Mouse (Mus musculus): ENCODE results near the gene Exoc6b. TPM values are rescaled to one million over a fixed set of nuclear protein-coding genes. Genes with fewer than 3 reads are reported as not detected.
"Not testable (repeated sequence)": the region's sequence is repeated elsewhere in the genome, so short reads cannot be mapped to it uniquely, and the experiment has no call there.

Exoc6b gene
- polyA plus RNA-seq, 1 experiment from 2014 or later = 8.5 TPM

DNA sequence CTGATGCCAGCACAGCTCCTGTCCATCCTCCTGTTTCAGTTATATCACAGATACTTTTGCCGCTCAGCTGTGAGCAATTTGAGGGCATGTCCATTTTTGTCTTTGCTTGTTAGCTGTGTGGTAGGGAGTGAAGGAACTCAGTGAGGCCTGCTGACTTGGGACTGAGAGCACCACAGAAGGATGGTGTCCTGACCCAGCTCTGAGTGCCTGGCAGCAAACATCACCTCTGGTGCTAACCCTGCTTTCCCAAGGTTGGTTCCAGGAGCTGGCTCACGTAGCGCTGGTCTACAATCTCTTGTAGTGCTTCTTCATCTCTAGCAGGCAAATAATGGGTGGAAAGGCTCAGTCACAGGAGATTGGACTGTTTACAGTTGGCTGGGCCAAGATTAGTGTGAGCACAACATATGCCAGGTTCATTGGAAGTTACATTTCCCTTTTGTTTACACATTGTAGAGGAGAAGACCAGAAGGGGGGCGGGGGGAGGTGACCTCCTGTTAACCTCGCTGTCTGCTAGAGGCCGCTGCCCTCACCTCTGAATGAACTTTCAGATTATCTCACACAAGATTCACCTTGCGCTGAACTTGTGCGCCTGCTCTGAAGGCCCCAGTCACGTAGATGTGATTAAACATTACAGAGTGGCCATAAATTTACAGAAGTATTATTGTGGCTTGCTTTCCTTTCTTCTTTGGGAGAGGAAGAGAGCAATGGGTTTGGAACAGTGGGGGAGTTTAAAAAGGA, 428.8 kb downstream of the Exoc6b start:
- no peak for DNase-seq (ENCODE audit: low spot score)

DNA sequence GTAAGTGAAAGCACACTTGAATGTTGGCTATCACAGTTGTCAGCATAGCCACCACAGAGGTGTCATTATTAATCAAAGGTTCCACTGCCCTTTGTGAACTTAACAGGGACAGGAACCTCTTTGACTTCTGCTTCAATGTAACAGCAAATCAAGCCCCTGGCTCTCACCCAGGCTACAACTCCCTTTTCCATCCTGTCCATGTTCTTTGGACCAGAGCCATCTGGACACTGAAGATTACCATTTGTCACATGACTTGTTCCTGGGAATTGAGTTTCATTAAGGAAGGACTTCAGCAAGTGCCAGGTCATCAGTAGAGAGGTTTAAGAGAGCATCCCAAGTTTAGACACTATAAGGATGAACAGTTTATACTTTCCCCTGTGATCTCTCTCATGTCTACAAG, 431.1 kb downstream of the Exoc6b start:
- DNase-seq (ENCODE audit: low spot score) = no peak

DNA sequence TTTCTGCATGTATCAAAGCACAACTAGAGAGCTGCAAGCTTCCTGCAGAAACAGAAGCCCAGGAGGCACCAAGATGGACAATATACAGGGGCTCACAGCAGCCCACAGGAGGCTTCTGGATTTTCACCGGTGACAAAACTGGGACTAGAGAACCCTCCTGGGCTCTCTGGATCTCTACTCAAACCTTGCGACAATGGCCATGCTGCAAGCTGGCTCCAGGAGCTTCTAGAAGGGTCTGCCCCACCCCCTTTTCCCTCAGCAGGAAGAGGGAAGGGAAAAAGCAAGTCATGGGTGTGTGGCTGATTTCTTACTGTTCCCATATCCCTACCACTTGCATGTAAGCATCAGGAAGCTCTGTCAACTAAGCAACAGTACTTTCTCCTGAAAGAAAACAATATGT, 437.7 kb downstream of the Exoc6b start:
- no peak for DNase-seq (ENCODE audit: low spot score)

DNA sequence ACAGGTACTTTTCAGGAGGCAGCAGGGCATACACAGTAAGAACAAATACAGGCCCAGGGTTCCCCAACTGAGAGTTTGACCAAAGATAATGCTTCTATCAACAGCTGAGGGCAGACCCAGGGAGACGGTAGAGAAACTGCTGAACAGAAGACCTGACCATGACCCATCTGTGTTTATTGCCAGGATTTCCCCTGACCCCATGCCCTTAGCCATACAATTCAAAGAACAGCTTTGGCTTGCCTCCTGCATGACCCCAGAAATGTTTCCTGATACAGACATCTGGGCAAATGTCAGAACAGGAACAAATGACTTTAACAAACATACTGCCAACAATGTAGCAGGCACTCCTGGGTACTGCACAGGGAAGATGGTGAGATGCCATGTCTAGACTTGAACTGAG, 439.0 kb downstream of the Exoc6b start:
- no peak for DNase-seq (ENCODE audit: low spot score)

DNA sequence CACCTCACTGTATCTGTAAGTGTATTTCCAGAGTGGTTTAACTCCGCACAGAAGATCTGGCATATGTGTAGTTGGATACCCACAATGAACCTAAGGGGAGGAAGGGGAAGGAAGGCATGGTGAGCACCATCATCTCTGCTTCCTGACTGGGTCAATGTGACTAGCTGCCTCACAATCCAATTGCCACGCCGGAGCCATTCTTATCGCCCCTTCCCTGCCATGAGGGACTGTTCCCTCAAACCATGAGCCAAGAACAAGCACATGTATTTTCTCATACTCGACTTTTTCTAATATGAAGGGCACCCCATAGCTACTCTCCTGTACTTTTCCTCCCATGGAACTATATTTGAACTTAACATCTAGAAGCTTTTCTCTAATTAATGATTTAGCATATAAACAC, 440.5 kb downstream of the Exoc6b start:
- DNase-seq (ENCODE audit: low spot score) = no peak

DNA sequence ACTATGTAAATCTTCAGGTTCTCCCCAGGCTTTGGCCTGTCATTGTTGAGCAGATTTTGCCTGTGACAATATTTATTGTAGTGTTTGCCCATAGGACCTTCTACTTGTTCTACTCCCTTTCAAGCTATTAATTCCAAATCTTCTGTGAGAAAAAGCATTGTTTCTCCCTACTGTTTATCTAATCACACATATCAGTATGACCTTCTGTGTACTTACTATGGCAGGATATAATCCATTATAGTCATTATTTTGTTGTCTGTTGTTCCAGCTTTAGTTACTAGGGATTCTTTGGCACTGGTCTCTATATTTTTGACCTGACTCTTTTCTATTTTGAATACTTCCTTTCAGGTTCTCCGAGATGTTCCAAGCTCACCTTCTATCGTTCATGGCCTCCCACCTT, 442.9 kb downstream of the Exoc6b start:
- no peak for DNase-seq (ENCODE audit: low spot score)

DNA sequence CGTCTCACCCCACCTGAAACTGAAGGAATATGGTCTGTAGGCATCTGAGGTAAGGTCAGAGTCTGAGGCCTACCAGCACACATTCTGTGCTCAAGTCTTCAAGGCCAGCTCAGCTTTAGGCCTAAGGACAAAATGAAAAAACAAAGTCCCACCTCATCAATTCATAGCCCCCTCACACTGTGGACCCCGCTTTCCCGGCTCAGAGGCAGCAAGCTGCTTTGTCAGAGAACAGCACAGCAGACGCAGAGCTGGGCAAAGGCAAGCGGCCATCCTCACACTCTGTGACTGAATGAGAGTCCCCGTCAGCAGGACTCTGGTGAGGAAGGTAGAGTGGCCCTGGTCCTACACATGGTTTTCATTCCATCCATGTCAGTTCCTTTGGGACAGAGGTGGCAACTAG, 450.1 kb downstream of the Exoc6b start:
- no peak for DNase-seq (ENCODE audit: low spot score)

DNA sequence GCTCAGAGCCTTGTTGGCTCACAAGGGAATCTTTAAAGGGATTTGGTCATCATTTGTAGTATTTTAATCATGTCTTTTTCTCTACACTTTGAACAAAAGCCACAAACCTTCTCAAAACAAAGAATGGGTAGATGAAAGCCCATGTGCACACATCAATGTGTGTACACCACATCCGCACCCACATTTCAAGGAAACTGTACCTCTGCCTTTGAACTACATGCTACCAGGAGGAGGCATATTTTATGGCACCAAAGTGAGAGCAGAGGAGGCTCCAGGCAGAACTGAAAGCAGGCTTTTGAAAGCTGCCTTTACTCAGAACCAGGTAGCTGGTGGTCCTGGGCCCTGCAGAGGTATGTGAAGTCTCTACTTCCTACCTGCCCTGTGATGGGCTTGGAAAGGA, 452.3 kb downstream of the Exoc6b start:
- DNase-seq (ENCODE audit: low spot score) = peak; percentile 82

DNA sequence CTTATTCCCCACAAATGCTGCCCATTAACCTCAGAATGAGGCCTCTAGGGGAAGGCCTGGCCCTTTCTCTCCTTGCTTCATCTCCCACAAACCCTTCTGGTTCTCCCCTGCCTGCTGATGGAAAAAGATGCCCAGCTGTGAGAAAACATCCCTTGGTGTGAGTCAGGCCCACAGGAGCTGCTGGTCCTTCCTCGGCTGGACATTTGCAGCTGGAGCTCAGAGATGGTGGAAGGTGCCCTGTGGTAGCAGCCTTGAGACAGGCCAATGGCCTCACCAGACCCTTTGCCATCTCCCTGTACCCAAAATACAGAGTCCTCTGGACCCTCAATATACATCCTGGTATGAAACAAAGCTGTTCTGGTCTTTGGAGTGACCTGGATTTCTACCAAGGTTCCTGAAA, 452.7 kb downstream of the Exoc6b start:
- no peak for DNase-seq (ENCODE audit: low spot score)

DNA sequence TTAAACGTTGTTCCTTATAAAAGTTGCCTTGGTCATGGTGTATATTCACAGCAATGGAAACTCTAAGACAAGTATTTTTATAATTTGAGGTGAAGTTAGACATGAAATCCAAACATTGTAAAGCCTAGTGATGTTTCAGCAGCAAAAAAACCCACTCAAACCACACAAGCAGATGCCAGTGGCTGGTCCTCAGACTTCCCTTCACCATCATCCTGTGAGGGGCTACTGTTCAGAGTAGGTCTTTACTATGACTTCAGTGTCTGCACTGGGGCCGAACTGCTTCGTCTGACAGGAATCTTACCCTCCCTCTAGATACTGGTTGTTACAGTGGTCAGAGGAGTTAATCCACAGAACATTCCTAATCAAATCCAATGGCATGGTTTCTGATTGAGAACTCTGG, 455.8 kb downstream of the Exoc6b start:
- DNase-seq (ENCODE audit: low spot score) = no peak

DNA sequence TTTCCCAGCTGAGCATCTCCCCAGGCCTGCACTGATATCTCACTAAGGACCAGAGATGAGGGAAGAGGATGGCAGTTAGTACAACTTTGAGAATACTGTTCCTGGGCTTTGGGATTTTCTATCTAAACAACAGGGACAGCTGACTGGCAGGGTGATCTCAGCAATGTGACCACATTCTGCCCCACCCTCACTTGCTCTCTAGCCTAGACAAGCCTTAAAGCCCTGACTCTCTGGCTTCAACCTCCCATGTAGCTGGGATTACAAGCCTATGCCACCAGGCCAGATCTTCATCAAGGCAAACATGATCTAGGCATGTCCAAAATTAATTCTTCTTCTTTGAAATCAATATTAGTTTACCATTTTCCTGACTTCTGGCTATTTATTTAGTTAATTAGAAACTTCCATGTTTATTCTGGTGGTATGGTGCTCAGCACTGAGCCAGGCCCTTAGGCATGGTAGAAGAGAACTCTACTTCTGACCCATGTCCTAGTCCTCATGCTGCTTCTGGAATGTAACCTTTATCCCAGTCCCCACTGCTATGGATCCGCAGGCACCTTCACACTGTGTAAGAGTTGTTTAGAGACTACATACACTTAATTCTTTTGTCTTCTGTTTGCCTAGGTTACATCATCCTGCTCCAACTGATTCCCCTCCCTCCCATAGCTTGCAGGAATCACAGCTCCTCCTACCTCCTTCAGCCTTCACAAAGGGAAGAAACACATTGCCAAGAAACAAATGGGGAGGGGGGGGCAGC, 468.0 kb downstream of the Exoc6b start:
- DNase-seq (ENCODE audit: low spot score) = no peak

DNA sequence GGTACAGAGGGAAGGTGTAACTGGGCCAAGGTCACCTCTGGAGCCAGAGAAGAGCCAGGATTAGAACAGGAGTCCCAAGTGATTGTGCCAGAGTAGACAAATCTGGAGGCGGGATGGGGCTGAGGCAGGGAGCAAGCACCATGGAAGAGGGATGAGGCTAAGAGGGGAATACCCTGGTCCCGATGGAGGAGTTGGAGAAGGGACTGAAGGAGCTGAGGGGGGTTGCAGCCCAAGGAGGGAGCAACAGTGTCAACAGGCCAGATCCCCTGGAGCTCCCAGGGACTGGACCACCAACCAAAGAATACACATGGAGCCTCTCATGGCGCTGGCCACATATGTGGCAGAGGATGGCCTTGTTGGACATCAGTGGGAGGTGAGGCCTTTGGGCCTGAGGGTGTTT, 470.0 kb downstream of the Exoc6b start:
- not testable (repeated sequence) for DNase-seq (ENCODE audit: low spot score)

DNA sequence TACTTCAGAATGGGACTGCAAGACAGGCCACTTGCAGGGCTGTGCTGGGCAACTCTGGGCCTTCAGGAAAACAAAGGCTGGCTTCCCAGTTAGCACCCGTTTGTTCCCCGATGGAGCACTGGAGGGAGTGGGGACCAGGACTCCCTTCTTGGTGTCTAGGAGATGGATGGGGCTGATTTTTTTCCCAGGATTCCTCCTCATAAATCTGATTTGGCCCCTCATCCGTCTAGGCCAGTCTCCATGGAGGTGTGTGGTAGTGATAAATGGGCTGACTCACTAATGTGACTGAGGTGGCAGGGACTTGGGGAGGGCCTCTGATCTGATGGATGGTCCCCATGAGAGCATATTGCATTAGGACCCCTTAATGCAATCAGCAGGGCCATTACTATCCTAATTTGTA, 470.6 kb downstream of the Exoc6b start:
- no peak for DNase-seq (ENCODE audit: low spot score)

DNA sequence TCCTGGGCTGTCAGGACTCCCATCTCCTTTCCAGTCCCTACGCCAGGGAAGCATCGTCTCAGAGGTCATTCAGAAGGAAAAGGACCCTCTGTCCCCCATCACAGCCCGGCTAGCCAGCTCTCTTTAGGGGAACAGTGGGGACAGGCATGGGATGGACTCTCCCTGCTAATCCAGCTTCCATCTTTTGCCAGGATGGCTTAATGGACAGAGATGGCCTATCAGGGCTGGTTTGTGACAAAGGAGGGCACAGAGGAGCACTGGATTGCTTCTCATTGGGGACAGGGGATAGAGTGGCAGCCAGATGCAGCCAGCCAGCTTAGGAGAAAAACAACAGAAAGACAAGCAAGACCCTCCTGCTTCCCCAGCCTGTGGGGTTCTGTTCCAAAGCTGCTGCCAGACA, 474.7 kb downstream of the Exoc6b start:
- no peak for DNase-seq (ENCODE audit: low spot score)

DNA sequence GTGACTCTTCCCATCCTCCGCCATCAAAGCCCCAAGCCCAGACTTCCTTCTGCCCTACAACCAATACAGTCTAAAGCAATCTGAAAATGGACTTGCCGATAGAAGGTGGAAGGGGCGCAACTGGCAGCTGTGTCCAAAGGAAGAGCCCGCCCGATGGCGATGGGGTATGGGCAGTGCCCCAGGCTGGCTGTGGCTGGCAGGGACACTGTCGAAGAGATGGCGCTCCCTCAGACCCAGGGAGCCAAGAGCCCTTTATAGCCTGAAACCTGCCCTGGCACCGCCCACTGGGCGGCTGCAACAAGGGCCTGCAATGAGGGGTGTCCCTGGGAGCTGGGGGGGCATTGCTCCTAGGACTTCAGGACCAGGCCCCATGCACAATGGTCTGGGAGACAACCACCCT, 475.6 kb downstream of the Exoc6b start, which contains the start of gene Cyp26b1:
TSS of gene Cyp26b1 (minus strand) at position 216 of the 400 bp plus-strand sequence.
- DNase-seq (ENCODE audit: low spot score) = no peak

DNA sequence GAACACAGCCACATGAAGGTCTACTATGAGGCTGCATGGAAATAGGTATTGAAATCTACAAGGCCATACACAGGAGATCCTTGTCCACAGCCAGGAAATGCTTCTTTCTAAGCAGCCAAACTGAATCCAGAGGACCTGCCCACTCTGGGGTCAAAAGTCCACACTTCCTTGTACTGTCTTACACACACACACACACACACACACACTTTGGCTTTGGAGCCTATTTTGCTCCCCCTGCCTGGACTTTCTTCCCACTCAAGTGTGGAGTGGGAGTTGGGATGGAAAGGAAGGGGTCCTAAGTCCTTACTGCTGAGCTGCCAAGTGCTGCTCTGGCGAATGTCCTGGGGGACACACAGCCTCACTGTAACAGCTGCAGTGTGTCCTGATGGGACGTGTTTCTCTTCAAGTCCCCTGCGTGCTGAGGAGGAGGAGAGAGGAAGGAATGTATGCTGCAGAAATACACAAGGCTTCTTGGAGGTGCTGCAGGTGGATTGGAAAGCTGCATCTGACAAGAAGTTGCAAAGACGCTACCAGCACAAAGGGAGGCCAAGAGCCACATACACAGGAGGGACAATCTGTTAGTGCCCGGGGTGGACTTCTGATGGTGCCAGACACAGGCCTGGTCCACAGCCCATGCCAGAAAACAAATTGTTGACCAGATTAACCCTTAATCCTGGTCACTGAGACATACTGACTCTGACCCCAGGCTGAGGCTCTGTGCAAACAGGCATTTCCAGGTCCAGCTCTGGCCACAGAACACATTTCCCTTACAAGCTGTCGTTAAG, 478.2 kb downstream of the Exoc6b start:
- no peak for DNase-seq (ENCODE audit: low spot score)

DNA sequence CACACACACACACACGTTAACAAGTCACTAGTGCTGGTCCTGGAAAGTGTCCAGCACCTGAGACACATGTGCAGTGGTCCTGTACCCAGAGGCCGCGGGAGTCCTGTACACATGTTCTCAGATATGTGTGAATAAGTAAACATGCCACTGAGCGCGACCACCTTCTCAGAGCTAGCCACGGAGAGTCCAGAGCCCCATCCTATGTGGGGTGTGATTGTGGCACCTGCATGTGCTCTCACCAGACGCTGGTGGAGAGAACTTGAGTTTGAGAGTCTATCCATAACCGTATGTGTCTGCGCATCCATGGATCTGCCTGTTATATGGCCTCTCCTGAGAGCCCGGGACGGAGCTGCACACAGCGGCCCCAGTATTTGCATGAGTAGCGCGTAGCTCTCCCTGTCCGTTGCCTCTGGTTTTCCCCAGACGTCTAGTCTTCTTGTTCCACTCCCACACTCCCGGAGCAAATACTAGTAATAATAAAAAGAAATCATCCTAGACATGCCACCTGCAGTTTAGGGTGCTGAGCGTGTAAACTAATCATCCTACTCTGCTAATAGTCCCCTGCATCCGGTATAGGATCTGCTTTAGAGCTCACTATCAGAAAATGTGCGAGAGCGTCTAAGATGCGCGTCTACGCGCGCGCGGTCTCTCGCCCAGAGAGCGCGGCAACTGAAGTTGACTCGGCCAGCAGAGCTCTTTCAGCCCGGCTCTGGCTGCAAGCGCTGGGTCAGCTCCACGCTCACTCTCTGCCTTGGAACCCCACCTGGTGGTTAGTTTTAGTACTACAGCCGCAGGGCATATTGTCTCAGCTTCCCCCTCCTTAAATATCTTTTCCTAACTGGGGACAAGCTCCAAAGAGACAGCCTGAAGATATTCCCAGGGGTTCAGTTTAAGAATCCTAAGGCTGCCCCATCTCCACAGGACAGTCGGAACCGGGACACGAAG, 479.3 kb downstream of the Exoc6b start:
- DNase-seq (ENCODE audit: low spot score) = peak; percentile 60

DNA sequence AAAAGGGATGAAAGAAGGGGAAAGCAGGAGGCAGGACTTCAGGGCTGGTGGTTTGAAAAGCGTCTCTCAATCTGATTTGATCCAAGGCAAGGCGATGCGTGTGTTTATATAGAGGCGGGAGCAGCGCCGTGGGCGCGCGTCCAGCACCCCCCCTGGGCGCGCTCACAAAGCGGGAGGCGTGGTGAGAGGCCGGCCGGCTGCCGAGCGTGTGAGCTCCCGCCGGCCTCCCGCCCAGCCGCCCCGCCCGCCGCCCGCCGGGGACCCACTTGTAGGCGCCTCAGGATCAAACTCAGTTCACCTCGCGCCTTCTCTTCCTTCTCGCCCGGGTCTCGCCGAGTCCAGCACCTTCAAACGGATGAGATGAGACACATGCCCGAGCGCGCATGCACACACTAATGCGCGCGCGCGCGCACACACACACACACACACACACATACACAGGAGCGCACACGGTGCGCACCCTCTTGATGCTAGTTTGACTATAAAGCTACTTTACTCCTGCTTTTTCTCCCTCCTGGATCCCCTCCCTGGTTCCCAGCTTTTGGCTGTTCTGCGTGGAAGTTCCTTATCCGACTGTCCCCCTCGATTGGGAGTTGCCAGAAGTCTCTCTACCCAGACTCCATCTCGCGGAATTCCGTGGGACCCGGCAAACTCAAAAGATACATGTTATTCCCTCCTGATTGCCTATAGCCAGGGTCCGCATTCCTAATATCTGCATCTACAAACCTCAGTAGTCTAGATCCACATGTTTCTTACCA, 480.2 kb downstream of the Exoc6b start:
- DNase-seq (ENCODE audit: low spot score) = no peak

DNA sequence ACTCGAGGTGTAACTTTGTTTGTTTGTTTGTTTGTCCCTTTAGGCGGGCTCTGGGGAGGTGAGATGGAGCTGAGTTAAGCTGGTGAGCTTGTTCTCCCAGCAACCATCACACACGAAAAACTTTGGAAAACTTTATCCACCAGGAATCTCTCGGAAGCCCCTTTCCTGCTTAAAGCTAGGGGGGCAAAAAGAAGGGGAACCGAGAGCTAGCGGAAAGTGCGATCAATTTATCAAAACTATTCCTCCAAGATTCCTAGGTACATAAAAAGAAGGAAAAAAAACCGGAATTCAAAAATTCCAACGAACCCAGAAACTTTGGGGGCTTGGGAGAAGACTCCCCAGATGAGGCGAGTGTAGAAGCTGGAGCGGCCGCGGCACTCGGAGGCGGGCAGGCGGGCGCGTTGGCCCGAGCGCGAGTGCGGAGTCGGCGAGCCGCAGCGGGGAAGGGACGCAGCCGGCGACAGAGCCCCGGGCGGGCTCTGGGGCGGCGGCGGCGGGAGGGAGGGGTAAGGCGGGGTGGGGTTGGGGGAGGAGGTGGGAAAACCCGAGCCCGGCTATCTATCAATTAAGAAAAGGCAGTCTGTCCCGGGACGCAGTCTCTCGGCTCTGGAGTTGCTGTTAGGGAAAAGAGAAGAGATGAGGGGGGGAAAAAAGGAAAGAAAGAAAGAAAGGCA, 481.0 kb downstream of the Exoc6b start:
- no peak for DNase-seq (ENCODE audit: low spot score)
